Mouse (Mus musculus) liver, embryonic 12.5 days (tissue): ENCODE results near the gene Rtp4. TPM values are rescaled to one million over a fixed set of nuclear protein-coding genes. Genes with fewer than 3 reads are reported as not detected.

Experiments
- ATAC-seq: fragments of 200-750 bp; cut with Nextera tagmentation; 2 replicates; pipeline ENCODE4 v1.8.0; 2017; ENCODE audit warnings: moderate number of reproducible peaks, mild to moderate bottlenecking, moderate library complexity
- H3K27ac ChIP-seq: fragments of 300-500 bp; sonication (generic); 2 replicates; pipeline ENCODE4 v1.5.1; 2016; ENCODE audit warnings: mild to moderate bottlenecking
- H3K27me3 ChIP-seq: fragments of 300-500 bp; sonication (generic); replicated peaks from 2 replicates; pipeline ENCODE4 v1.6.1; 2016; ENCODE audit warnings: mild to moderate bottlenecking, moderate library complexity
- H3K36me3 ChIP-seq: fragments of 300-500 bp; sonication (generic); 2 replicates; pipeline ENCODE4 v1.6.1; 2016; ENCODE audit warnings: mild to moderate bottlenecking, moderate library complexity
- H3K4me1 ChIP-seq: fragments of 300-500 bp; sonication (generic); 2 replicates; pipeline ENCODE4 v1.6.1; 2016
- H3K4me2 ChIP-seq: fragments of 300-500 bp; sonication (generic); 2 replicates; pipeline ENCODE4 v1.6.1; 2016; ENCODE audit warnings: mild to moderate bottlenecking, moderate library complexity
- H3K4me3 ChIP-seq: fragments of 300-500 bp; sonication (generic); 2 replicates; pipeline ENCODE4 v1.5.1; 2016; ENCODE audit warnings: mild to moderate bottlenecking, moderate library complexity
- H3K9ac ChIP-seq: fragments of 300-500 bp; sonication (generic); 2 replicates; pipeline ENCODE4 v1.6.1; 2016; ENCODE audit warnings: mild to moderate bottlenecking, moderate library complexity
- H3K9me3 ChIP-seq: fragments of 300-500 bp; sonication (generic); replicated peaks from 2 replicates; pipeline ENCODE4 v1.6.1; 2016; ENCODE audit warnings: mild to moderate bottlenecking, moderate library complexity
- WGBS: fragments of 180-500 bp; shearing (Covaris S2); methylation state at CpG from one replicate; pipeline ENCODE4 v1.1.7; 2016; ENCODE audit not compliant: insufficient replicate concordance; 5-methylcytosine and 5-hydroxymethylcytosine counted together
- polyA plus RNA-seq: library from polyadenylated mRNA; unstranded; fragments of >200 nt; fragmentation: Nextera tagmentation; extraction: Ambion mirVana; gene quantifications from 2 replicates; pipeline ENCODE4 v1.2.1, GENCODE M21; 2016

Rtp4 gene
- polyA plus RNA-seq, 1 experiment from 2014 or later = 4.3 TPM

DNA sequence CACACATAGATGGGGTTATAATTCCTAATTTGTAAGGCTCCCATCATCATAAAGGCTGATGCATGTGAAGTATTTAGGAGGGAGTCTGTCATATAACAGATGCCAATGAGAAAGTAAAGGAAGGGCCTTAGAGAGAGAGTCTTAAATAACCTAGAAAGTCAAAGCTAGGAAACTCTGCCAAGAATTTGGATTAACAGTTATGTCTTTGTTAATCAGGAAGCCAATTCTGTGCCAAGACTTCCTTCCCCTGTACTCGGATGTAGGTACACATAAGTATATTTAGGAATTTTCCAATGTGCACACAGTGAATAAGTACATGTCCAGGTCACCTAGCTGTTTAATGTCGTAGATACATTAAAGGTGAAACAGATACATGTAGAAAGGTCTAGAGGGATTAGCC lies 3.5 kb upstream of the Rtp4 start:
- Histone ChIP-seq H3K36me3 (no peaks in the 10 kb centered on the region), H3K27me3 (peaks cover 7% of the 10 kb centered on the region; the same call in 1 of the 2 replicates), H3K4me3 (no peak overlapping the region), H3K27ac (no peak overlapping the region), H3K4me2 (no peak overlapping the region), H3K4me1 (peaks cover 6% of the 10 kb centered on the region; the same call in 1 of the 2 replicates), H3K9me3 (no peaks in the 10 kb centered on the region), H3K9ac (no peak overlapping the region)
- no peak for ATAC-seq
- WGBS = 56% methylated on average over 2 of the region's 2 CpGs

GRCm38 (mm10) chr16:23517230-23517629 lies 2.9 kb upstream of the Rtp4 start:
- Histone ChIP-seq H3K27ac (no peak overlapping the region), H3K27me3 (peaks cover 7% of the 10 kb centered on the region; the same call in 1 of the 2 replicates)

GRCm38 (mm10) chr16:23517754-23518566 lies 2.1 kb upstream of the Rtp4 start:
- Histone ChIP-seq H3K36me3 (no peaks in the 10 kb centered on the region), H3K9ac (no peak overlapping the region), H3K4me3 (no peak overlapping the region; the same call in 1 of the 2 replicates), H3K9me3 (no peaks in the 10 kb centered on the region), H3K4me2 (peak overlapping the region; percentile 45; the same call in 1 of the 2 replicates), H3K27ac (peak overlapping the region; percentile 63), H3K4me1 (peaks cover 6% of the 10 kb centered on the region; the same call in 1 of the 2 replicates), H3K27me3 (peaks cover 7% of the 10 kb centered on the region; the same call in 1 of the 2 replicates)
- peak; percentile 50 for ATAC-seq
- WGBS = 62% methylated on average over 20 of the region's 20 CpGs

More at GRCm38 (mm10) chr16:23517230-23517629, 2.9 kb upstream of the Rtp4 start:
- Histone ChIP-seq H3K4me1 (peaks cover 6% of the 10 kb centered on the region; the same call in 1 of the 2 replicates), H3K4me3 (no peak overlapping the region), H3K9me3 (no peaks in the 10 kb centered on the region), H3K36me3 (no peaks in the 10 kb centered on the region), H3K4me2 (no peak overlapping the region), H3K9ac (no peak overlapping the region)
- ATAC-seq = no peak
- WGBS = 68% methylated on average over 5 of the region's 5 CpGs

DNA sequence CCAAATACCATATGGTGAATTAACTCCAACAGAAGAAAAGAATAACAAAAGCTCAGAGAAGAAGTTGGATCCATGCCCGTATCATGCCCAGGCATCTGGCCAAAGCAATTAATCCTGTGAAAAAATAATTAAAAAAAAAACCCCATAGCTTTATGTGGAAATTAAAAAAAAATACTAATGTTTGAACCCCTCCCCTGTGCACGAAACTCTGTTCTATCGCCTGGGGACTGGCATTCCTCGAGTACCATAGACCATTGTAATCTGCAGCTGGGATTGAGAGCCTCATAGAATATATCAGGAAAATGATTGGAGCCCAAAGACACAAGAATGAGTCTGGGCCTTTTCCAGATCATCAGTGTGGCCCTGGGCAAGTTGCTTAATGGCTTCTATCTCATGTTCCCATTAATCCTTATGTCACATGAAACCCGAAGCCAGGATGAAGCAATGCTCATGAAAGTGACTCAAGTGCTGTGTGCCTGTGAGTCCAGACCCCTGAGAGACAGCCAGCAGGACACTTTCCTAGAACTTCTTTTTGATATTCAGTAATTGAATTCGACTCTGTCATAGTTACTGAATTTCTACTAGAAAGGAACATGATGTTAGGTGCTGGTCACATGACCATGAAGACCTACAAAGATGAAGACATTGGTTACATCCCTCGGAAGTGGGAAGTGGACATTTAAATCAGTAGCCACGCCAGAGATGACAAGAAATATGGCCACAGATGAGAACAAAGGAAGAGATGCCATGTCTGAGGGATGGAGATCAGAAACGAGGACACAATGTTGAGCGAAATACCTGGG lies 1.3 kb upstream of the Rtp4 start:
- WGBS = 58% methylated on average over 10 of the region's 10 CpGs
- no peaks in the 10 kb centered on the region for H3K36me3 ChIP-seq
- H3K9ac ChIP-seq = no peak overlapping the region
- no peak for ATAC-seq
- peak overlapping the region; percentile 45 for H3K4me2 ChIP-seq
- no peak overlapping the region for H3K4me3 ChIP-seq
- H3K27ac ChIP-seq = peak overlapping the region; percentile 63; the same call in 1 of the 2 replicates
- H3K9me3 ChIP-seq = no peaks in the 10 kb centered on the region
- H3K27me3 ChIP-seq = peaks cover 7% of the 10 kb centered on the region; the same call in 1 of the 2 replicates
- H3K4me1 ChIP-seq = peaks cover 6% of the 10 kb centered on the region; the same call in 1 of the 2 replicates

DNA sequence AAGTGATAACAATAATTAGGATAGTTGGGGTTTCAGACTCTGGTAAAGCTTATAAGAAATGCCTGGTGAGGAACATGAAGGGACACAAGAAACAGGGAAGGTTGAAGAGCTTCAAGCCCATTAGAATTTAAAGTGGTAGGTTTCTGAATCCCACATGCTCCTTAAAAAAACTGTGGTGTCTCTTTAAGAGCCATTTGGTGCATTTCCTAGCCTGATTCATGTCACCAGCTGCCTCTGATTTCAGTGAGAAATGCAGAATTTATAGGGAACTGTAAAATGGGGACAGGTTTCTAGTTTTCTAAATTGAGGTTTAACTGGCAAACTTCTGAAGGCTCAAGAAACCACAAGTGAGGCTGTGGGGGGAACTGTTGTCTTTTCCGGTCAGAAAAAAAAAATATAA lies 320 bp upstream of the Rtp4 start:
- Histone ChIP-seq H3K4me1 (peaks cover 6% of the 10 kb centered on the region; the same call in 1 of the 2 replicates), H3K9me3 (no peaks in the 10 kb centered on the region), H3K4me3 (peak overlapping the region; percentile 42), H3K27ac (no peak overlapping the region; the same call in 1 of the 2 replicates), H3K36me3 (no peaks in the 10 kb centered on the region), H3K9ac (no peak overlapping the region; the same call in 1 of the 2 replicates), H3K4me2 (peak overlapping the region; percentile 45), H3K27me3 (peaks cover 7% of the 10 kb centered on the region; the same call in 1 of the 2 replicates)
- 15% methylated on average over 1 of the region's 1 CpGs for WGBS
- no peak for ATAC-seq

DNA sequence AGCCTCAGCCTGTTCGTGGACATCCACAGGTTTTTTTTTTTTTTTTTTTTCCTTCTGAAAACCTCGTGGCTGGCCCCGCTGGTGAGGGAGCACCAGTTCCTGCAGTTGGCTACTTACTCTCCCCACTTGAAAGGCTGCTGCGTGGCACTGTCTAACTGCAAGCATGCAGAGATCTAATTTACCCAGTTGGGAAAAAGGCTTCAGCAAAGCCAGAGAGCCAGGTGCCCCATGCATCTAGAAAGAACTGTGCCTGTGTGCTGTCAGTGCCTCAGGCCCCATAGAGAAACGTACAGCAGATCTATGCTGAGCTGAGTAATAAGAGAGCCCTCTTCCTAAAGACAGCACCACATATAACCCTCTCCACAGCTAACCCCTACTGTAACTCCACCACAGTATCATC lies 1.0 kb downstream of the Rtp4 start:
- no peak for ATAC-seq
- 24% methylated on average over 5 of the region's 5 CpGs for WGBS
- Histone ChIP-seq H3K27me3 (peaks cover 7% of the 10 kb centered on the region; the same call in 1 of the 2 replicates), H3K9me3 (no peaks in the 10 kb centered on the region), H3K27ac (no peak overlapping the region), H3K4me3 (no peak overlapping the region), H3K36me3 (no peaks in the 10 kb centered on the region), H3K4me1 (peaks cover 4% of the 10 kb centered on the region; the same call in 1 of the 2 replicates), H3K9ac (no peak overlapping the region), H3K4me2 (peak overlapping the region; percentile 45; the same call in 1 of the 2 replicates)

GRCm38 (mm10) chr16:23522081-23522480 lies 2.0 kb downstream of the Rtp4 start:
- Histone ChIP-seq H3K36me3 (no peaks in the 10 kb centered on the region), H3K27ac (no peak overlapping the region), H3K9ac (no peak overlapping the region), H3K4me3 (no peak overlapping the region), H3K4me2 (no peak overlapping the region), H3K27me3 (peaks cover 7% of the 10 kb centered on the region; the same call in 1 of the 2 replicates), H3K9me3 (no peaks in the 10 kb centered on the region), H3K4me1 (no peaks in the 10 kb centered on the region)
- ATAC-seq = no peak
- WGBS = 57% methylated on average over 5 of the region's 5 CpGs

DNA sequence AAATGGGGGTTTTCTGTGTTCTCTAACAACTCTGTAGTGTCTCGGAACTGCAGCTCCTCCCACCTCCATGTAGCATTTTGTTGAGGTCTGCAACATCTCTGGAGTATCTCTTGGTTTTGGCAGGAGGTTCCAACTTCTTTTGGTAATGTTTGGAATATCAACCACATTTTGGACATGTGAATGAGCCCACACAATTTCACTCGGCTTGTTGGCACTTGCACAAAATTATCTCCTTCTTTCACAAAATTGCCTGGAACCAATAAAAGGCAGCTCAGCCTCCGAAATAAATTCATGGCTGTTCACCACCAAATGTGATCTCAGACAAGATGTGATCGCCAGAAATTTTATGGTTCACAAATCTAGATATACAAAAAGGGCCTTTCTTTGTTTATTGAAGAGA lies 9.1 kb downstream of the Rtp4 start:
- WGBS = 57% methylated on average over 4 of the region's 4 CpGs
- ATAC-seq = no peak
- Histone ChIP-seq H3K9me3 (no peaks in the 10 kb centered on the region), H3K36me3 (no peaks in the 10 kb centered on the region), H3K27ac (no peak overlapping the region), H3K9ac (no peak overlapping the region), H3K27me3 (no peaks in the 10 kb centered on the region), H3K4me3 (no peak overlapping the region), H3K4me2 (no peak overlapping the region), H3K4me1 (no peaks in the 10 kb centered on the region)

- no peak overlapping the region for H3K4me3 ChIP-seq
- no peak overlapping the region for H3K27ac ChIP-seq
- H3K9me3 ChIP-seq = no peaks in the 10 kb centered on the region
- H3K9ac ChIP-seq = no peak overlapping the region
- no peaks in the 10 kb centered on the region for H3K27me3 ChIP-seq
- H3K4me2 ChIP-seq = no peak overlapping the region
- H3K4me1 ChIP-seq = no peaks in the 10 kb centered on the region
- 48% methylated on average over 3 of the region's 3 CpGs for WGBS
- ATAC-seq = peak; percentile 52; the same call in 1 of the 2 replicates
- H3K36me3 ChIP-seq = no peaks in the 10 kb centered on the region
Measured at GRCm38 (mm10) chr16:23533707-23534106, 13.6 kb downstream of the Rtp4 start.

GRCm38 (mm10) chr16:23541046-23541445 lies 21.0 kb downstream of the Rtp4 start:
- Histone ChIP-seq H3K27ac (no peak overlapping the region), H3K4me2 (no peak overlapping the region), H3K36me3 (no peaks in the 10 kb centered on the region), H3K27me3 (no peaks in the 10 kb centered on the region), H3K4me3 (no peak overlapping the region), H3K9me3 (no peaks in the 10 kb centered on the region), H3K4me1 (no peaks in the 10 kb centered on the region), H3K9ac (no peak overlapping the region)
- ATAC-seq = no peak
- WGBS = 49% methylated on average over 4 of the region's 4 CpGs

- Histone ChIP-seq H3K4me1 (no peaks in the 10 kb centered on the region), H3K9me3 (no peaks in the 10 kb centered on the region), H3K27ac (no peak overlapping the region), H3K27me3 (no peaks in the 10 kb centered on the region), H3K4me3 (no peak overlapping the region), H3K4me2 (no peak overlapping the region), H3K9ac (no peak overlapping the region), H3K36me3 (no peaks in the 10 kb centered on the region)
- 62% methylated on average over 4 of the region's 4 CpGs for WGBS
- no peak for ATAC-seq
Measured at GRCm38 (mm10) chr16:23542866-23543265, 22.8 kb downstream of the Rtp4 start.

DNA sequence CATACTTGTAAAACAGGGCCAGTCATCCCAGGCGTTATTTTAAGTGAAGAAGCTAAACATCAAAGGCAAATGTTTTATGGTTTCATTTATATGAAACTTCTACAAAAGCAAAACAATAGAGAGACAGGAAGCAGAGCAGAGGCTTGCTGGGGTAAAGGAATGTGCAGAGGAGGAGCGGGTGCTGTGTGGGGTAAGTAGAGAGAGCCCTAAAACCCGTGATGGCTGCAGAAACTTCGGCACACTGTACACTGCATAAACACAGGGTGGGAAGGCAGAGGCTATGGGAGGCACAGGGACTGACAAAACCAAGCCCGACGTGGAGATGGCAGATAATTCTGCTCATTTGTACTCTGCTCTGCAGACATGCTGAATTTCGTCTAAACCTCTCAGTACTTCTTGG lies 24.3 kb downstream of the Rtp4 start:
- no peak overlapping the region for H3K9ac ChIP-seq
- no peak overlapping the region for H3K27ac ChIP-seq
- WGBS = 50% methylated on average over 7 of the region's 7 CpGs
- no peaks in the 10 kb centered on the region for H3K4me1 ChIP-seq
- no peak for ATAC-seq
- no peaks in the 10 kb centered on the region for H3K36me3 ChIP-seq
- H3K4me3 ChIP-seq = no peak overlapping the region
- no peaks in the 10 kb centered on the region for H3K27me3 ChIP-seq
- no peak overlapping the region for H3K4me2 ChIP-seq
- no peaks in the 10 kb centered on the region for H3K9me3 ChIP-seq
